Mouse (Mus musculus): ENCODE results near the gene Hmga2.
"Not testable (repeated sequence)": the region's sequence is repeated elsewhere in the genome, so short reads cannot be mapped to it uniquely, and the experiment has no call there.

- TF ChIP-seq CTCF, EP300 (IDR thresholded peaks at IDR 0.05; ENCODE audit: low read depth): not testable (repeated sequence)
These were observed 136.4 kb downstream of the Hmga2 start for GRCm38 (mm10) chr10:120339906-120340305.
